Mouse (Mus musculus): Measurements from ENCODE around the gene D10Jhu81e.
"Not testable (repeated sequence)": the region's sequence is repeated elsewhere in the genome, so short reads cannot be mapped to it uniquely, and the experiment has no call there.

The D10Jhu81e gene

DNA sequence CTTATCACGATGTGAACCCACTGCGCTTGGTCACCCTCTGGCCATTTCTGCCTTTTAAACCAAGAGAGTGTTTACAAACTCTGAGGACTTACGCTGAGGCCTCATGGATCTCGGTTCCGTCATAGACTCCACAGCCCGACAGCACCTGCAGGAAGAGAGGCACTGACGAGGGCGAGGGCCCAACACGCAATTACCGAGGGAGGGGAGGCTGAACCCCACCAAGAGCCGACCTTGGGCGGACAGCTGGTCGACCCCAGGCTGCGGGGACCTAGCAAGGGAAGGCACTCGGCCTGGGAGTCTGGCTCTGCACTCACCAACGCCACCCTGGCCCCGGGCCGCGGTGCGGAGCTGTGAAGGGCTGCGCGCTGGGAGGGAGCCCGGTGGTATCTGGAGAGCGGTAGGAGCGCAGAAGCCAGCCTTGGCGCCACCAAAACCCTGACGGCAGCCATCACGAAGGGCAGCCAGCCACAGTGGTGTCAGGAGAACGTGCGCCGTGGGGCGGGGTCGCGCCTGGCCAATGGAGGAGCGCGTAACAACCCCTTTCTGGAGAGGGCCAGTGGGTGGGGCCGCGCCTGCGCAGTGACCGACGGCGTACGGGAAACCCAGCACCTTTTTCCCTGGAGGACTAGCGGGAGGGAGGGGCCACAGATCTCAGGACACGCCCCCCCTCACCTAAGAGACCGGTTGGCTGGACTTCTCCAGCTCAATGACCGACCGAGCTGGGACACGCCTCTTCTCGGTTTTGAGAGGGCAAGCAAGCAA is at the start of gene D10Jhu81e:
Gene D10Jhu81e, minus strand, starts transcription at position 502 of the 762 bp plus-strand sequence.
- peak; percentile 97 to 99 for DNase-seq (ENCODE audit: low spot score in 2 of 2)

- no peak for DNase-seq (ENCODE audit: low spot score in 2 of 2)
These were observed 49.0 kb upstream of the D10Jhu81e start for GRCm38 (mm10) chr10:78218576-78218975.

DNA sequence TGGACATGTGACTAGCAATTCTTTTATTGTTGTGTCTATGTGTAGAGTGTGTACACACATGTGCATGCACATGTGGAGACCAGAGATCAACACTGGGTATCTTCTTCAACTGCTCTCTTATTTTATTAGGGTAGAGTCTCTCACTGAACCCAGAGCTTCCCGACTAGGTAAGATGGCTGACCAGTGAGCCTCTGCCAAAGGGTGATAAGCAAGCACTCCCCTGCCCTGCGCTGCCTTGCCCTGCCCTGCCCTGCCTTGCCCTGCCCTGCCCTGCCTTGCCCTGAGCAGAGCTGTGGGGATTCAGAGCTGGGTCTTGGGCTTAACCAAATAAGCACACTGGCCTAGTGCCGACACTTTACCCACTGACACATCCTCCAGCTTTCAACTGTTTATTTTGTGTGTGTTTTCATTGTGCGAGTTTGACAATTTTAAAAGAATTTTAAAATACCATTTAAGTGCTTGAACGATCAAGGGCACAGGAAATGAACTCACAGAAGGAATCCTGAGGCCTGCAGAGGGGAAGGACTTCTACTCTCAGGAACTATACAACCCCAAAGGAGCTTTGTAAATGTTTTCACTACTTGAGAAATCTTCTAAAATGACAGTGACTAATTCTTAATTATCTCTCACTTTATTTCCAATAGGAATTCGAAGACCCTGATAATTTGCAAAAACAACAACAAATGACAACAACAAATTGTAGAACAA is 46.9 kb upstream of the D10Jhu81e start:
- DNase-seq (ENCODE audit: low spot score in 2 of 2) = no peak

- peak; percentile 46 to 58 for DNase-seq (ENCODE audit: low spot score in 2 of 2)
These were observed 44.8 kb upstream of the D10Jhu81e start for GRCm38 (mm10) chr10:78214371-78214770.

GRCm38 (mm10) chr10:78211311-78211710 is 41.7 kb upstream of the D10Jhu81e start:
- no peak for DNase-seq (ENCODE audit: low spot score in 2 of 2)

DNA sequence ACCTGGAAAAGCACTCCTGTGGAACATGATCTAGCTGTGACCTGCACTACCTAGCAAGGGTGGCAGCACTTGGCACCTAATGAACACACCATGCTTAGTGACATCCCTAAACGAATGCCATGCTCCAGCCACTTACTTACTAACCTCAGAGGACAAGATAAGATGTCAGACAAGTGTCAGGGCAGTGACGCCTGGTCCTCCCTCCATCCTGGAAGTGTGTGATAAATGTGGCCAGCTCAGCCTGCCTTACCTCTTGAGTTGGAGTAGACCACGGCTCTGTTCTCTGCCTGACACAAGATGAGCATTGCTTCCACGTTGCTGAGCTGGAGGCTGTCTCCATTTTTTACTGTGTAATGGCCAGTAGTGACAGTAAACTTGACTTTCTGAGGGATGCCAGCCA is 31.6 kb upstream of the D10Jhu81e start:
- no peak for DNase-seq (ENCODE audit: low spot score in 2 of 2)

DNA sequence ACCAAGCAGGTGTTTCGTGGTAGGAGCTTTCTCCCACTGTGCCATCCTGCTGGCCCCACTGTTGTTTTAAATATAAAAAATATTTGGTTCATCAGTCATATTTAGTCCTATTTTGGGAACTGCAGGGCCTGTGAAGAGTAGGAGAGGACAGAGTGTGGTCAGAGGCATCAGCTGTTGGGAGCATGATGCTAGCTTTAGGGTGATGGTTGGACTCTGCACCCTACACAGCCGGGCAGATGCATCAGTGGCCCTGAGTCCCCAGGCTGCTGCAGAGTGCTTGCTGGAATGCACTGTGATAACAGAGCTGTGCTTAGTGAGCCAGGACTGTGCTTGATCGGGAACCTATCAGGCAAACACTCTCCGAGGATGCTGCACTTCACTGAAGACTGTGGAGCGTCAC is 23.4 kb upstream of the D10Jhu81e start:
- no peak for DNase-seq (ENCODE audit: low spot score in 2 of 2)

DNA sequence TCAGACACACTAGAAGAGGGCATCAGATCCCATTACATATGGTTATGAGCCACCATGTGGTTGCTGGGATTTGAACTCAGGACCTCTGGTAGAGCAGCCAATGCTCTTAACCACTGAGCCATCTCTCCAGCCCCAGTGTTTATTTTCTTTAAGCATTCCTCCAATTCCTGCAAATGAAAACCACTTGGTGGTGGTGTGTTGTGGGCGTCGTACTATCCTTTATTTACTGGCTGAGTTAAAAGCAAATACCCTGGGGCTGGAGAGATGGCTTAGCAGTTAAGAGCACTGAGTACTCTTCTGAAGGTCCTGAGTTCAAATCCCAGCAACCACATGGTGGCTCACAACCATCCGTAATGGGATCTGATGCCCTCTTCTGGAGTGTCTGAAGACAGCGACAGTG is 16.5 kb upstream of the D10Jhu81e start:
- DNase-seq (ENCODE audit: low spot score in 2 of 2) = not testable (repeated sequence)

DNA sequence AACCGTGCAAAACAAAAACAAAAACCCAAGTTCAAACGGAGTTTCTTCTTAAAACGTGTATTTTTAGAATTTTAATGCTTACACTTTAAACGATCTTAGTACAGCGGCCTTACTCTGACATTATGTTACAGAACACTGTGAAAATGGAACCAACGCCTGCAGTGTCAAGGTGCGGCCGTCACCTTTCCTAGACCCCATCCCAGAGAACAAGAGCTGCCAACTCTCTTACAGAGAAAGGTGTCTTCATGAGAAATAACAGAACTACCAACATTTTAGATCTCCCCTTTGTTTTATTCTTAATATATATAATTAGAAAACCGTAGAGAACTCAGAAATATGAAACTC is 15.8 kb upstream of the D10Jhu81e start:
- no peak for DNase-seq (ENCODE audit: low spot score in 2 of 2)

DNA sequence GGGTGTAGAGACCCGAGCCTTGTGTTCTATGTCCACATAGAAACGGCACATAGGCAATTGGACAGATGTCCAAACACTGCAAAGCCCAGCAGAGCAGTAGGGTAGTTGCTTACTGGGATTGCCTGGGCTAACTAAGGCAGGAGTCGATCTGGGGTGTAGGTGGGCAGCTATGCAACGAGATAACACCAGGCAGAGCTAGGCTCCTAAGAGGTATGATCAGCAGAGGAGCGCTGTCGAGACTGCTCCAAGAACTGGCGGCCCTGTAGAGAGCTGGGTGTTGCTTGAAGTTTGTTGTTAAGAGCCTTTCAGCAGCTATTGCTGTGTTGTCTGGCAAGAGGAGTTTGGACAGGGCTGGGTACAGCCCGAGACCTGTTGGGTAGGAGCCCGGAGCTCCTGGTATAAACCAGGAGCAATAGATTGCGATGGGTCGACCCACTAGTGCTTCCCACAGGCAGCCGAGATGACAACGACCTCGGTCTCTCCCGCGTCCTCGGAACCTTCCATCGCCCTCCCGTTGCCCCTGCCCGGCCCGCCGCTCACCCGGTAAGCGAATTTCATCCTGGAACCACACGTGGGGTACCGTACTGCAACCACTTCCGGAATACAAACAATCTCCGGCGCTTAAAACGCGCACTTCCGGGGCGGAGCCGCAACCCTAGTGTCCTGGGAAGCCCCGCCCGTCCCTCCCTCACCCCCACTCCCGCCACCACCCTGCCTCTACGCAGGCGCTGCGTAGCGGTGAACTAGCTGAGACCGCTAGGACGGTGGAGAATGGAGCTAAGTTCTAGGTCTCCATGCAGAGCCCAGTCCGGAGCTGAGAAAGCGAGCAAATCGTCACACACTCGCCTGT is 15.2 kb upstream of the D10Jhu81e start, which contains the start of gene Pwp2:
Gene Pwp2, minus strand, starts transcription at position 619 of the 850 bp plus-strand sequence.
- DNase-seq (ENCODE audit: low spot score in 2 of 2) = peak; percentile 69 to 89

GRCm38 (mm10) chr10:78183577-78183976 is 14.0 kb upstream of the D10Jhu81e start:
- no peak for DNase-seq (ENCODE audit: low spot score in 2 of 2)

DNA sequence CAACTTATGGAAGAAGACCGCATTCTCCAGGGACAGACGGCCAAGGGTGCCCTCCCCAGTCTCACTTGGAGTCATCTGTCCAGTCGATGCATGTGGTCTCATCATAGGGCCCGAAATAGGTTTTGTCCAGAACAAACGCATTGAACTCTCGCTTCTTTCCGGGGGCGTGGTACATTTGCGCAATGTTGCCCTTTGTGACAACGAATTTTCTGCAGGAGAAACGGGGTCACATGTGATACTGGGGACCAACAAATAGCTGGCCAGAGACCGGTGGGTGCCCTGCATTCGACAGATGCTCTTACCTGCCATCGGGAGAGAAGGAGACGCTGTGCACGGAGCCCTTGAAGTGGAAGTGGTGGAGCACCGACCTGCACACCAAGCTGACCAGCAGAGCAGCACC is 12.7 kb upstream of the D10Jhu81e start:
- no peak for DNase-seq (ENCODE audit: low spot score in 2 of 2)

- no peak for DNase-seq (ENCODE audit: low spot score in 2 of 2)
These were observed 4.9 kb upstream of the D10Jhu81e start for GRCm38 (mm10) chr10:78174474-78174873.

GRCm38 (mm10) chr10:78171581-78171980 is 2.0 kb upstream of the D10Jhu81e start:
- no peak for DNase-seq (ENCODE audit: low spot score in 2 of 2)

GRCm38 (mm10) chr10:78171057-78171456 is 1.5 kb upstream of the D10Jhu81e start:
- no peak for DNase-seq (ENCODE audit: low spot score in 2 of 2)

DNA sequence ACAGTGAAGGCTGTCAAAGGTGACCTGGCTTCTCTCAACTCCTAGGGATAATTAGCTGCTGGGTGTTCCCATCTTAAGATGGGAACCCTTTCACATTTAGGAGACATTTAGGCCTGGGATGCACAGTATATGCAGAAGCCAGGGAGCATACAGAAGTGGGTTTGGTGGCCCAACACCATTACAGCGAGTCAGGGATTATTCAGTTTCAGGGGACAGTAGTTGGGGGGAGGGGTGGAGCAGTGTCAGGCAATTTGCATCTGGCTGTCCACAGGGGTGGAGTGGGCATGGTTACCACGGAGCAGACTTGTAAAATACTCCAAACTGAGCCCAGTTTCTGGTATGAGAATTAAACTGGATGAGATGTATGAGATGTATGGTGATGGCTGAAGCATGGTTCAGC is 863 bp upstream of the D10Jhu81e start:
- no peak for DNase-seq (ENCODE audit: low spot score in 2 of 2)

DNA sequence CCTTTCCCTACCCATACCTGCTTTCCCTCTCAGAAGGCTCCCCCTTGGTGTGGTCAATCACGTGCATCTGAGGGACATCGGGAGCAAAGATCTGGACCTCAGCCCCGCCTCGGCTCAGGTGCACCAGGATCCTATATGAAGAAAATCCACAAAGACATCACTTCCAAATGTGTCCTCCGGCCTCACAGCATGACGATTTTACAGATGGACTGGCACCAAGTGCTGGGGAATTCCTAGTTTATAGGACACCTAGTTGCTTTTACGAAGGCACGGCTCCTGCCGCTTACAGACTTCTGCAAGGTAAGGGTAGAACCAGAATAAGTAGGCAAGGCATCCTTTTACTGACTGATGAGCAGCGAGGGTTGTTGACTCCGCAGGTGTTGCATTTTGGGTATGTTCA is 790 bp downstream of the D10Jhu81e start:
- DNase-seq (ENCODE audit: low spot score in 2 of 2) = no peak

DNA sequence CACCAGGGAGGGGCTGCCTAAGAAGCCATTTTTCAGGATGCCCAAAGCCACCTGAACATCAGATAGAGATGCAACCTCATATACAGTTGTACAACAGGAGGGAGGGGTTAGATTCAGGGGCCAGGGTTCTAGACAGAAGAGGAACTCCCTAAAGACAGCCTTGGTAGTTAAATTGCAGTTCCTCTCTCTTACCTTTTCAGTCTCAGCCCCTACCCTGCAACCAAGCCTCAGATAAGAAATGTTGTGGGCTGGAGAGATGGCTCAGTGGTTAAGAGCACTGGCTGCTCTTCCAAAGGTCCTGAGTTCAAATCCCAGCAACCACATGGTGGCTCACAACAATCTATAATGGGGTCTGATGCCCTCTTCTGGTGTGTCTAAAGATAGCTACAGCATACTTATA is 1.8 kb downstream of the D10Jhu81e start:
- no peak for DNase-seq (ENCODE audit: low spot score in 2 of 2)

DNA sequence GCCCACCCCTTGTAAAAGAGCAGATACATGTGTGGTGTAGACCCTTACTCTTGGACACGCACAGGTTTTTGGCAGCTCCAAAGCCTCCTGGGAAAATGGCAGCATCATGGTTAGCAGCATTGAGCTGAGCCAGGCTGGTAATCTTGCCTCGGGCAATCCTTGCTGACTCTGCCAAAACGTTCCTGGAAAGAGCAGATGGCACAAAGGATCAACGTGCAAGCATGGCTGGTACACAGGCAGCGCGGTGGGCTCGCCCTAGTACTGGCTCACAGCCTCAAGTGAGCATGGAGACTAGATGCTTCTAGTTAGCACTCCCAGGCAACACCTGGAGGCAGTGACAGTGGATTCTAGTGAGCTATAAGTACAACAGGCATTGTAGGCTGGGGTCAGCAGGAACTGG is 2.2 kb downstream of the D10Jhu81e start:
- DNase-seq (ENCODE audit: low spot score in 2 of 2) = no peak

DNA sequence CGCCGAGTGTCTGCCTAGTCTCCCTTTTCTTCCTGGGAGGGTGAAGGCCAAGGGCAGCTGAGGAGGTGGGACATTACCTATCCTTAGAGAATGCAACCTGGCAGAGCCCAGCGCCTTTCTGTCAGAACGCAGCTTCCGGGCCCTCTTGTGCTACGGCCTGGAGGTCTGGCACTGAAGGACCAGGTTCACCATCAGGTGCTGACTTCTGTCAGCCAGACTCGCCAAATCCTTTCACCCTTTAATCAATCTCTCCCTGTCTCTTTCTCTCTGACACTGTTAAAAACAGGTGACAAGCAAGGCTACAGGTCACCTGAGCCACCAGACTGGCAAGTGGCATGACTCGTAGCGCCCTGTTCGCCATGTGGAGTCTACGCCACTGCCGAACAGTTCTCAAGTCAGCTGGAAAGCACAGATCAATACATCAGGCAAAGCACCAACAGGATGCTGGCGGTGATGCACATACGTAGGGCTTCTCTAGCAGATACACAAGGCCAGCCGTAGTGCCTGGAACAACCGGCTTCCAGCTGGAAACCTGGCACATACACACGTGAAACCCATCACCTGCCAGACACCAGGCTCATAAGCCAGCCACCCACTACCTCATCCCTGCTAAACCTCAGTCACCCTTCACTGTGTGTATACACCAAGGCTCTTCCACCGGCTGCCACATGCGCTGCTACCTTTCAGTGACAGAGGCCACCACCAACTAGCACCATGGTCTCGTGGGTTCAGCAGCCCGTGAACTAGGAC is 4.2 kb downstream of the D10Jhu81e start:
- DNase-seq (ENCODE audit: low spot score in 2 of 2) = no peak

DNA sequence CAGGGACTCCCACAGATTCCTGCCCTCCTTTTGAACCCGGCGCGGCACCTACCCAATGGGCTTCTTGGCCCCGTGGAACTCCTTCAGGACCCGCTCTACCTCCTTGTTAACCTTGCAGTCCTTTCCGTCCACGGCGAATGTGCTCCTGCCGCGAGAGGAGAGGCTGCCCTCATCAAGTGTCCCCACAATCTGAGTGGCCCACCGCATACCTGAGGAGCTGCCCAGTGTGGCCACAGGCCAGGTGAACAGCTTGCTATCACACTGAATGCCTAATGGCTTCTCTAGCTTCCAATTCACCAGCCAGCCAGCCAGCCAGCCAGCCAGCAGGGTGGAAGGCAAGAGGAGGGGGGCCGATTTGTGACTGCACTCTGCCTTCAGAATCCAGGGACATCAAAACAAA is 4.8 kb downstream of the D10Jhu81e start:
- no peak for DNase-seq (ENCODE audit: low spot score in 2 of 2)

GRCm38 (mm10) chr10:78163923-78164322 is 5.7 kb downstream of the D10Jhu81e start:
- DNase-seq (ENCODE audit: low spot score in 2 of 2) = peak in 1 of 2 experiments; percentile 73
